Mouse (Mus musculus) midbrain, embryonic 16.5 days (tissue): ENCODE measurements around the gene Spint4. TPM values are rescaled to one million over a fixed set of nuclear protein-coding genes. Genes with fewer than 3 reads are reported as not detected.

ENCODE experiments used
- ATAC-seq: fragments of 200-750 bp; cut with Nextera tagmentation; 2 replicates; pipeline ENCODE4 v1.8.0; 2017; ENCODE audit warnings: moderate TSS enrichment
- H3K27ac ChIP-seq: fragments of 300-500 bp; sonication (generic); 2 replicates; pipeline ENCODE4 v1.5.1; 2014; ENCODE audit warnings: mild to moderate bottlenecking, low read length, mixed read lengths
- H3K27me3 ChIP-seq: fragments of 300-500 bp; sonication (generic); 2 replicates; pipeline ENCODE4 v1.6.1; 2014; ENCODE audit warnings: low read depth, low read length, mixed read lengths; ENCODE audit not compliant: control insufficient read depth, insufficient read depth
- H3K36me3 ChIP-seq: fragments of 300-500 bp; sonication (generic); 2 replicates; pipeline ENCODE4 v1.6.1; 2014; ENCODE audit warnings: mild to moderate bottlenecking, low read length, moderate library complexity, mixed read lengths; ENCODE audit not compliant: control insufficient read depth, insufficient read depth
- H3K4me1 ChIP-seq: fragments of 300-500 bp; sonication (generic); 2 replicates; pipeline ENCODE4 v1.6.1; 2014; ENCODE audit warnings: mild to moderate bottlenecking, low read length, mixed read lengths; ENCODE audit not compliant: control insufficient read depth, insufficient read depth
- H3K4me2 ChIP-seq: fragments of 300-500 bp; sonication (generic); 2 replicates; pipeline ENCODE4 v1.6.1; 2014; ENCODE audit warnings: mild to moderate bottlenecking, low read length, mixed read lengths
- H3K4me3 ChIP-seq: fragments of 300-500 bp; sonication (generic); 2 replicates; pipeline ENCODE4 v1.5.1; 2014; ENCODE audit warnings: low read depth, mild to moderate bottlenecking, low read length, moderate library complexity, mixed read lengths
- H3K9ac ChIP-seq: fragments of 300-500 bp; sonication (generic); 2 replicates; pipeline ENCODE4 v1.6.1; 2014; ENCODE audit warnings: low read depth, low read length, mixed read lengths
- H3K9me3 ChIP-seq: fragments of 300-500 bp; sonication (generic); replicated peaks from 2 replicates; pipeline ENCODE4 v1.6.1; 2014; ENCODE audit warnings: mild to moderate bottlenecking, low read length, mixed read lengths; ENCODE audit not compliant: control insufficient read depth, poor library complexity, severe bottlenecking
- WGBS: fragments of 180-500 bp; shearing (Covaris S2); extraction: QIAGEN DNeasy Blood & Tissue Kit; methylation state at CpG from one replicate; pipeline ENCODE4 v1.1.7; 2014; 5-methylcytosine and 5-hydroxymethylcytosine counted together
- polyA plus RNA-seq: library from polyadenylated mRNA; unstranded; fragments of >200 nt; fragmentation: Nextera tagmentation; extraction: Ambion mirVana; gene quantifications from 2 replicates; pipeline ENCODE4 v1.2.1, GENCODE M21; 2015

The Spint4 gene
- not detected in 2 replicates for polyA plus RNA-seq

GRCm38 (mm10) chr2:164698201-164698600 lies at the start of gene Spint4:
Gene Spint4 (plus strand): TSS chr2:164698501.
- Histone ChIP-seq H3K4me3 (no peak within 1 kb of the TSS), H3K4me1 (no peaks in the 10 kb centered on the region), H3K9me3 (no peaks in the 10 kb centered on the region), H3K27me3 (no peaks in the 10 kb centered on the region), H3K36me3 (no peaks in the 10 kb centered on the region), H3K4me2 (no peak within 1 kb of the TSS), H3K9ac (no peak within 1 kb of the TSS), H3K27ac (no peak within 1 kb of the TSS)
- 70% methylated on average over 4 of the region's 4 CpGs for WGBS
- ATAC-seq, result no peak

- 17% methylated on average over 11 of the region's 11 CpGs for WGBS
- Histone ChIP-seq H3K36me3 (no peaks in the 10 kb centered on the region), H3K4me2 (no peak within 1 kb of the TSS), H3K9ac (no peak within 1 kb of the TSS), H3K27me3 (no peaks in the 10 kb centered on the region), H3K4me3 (no peak within 1 kb of the TSS), H3K9me3 (no peaks in the 10 kb centered on the region), H3K27ac (no peak within 1 kb of the TSS), H3K4me1 (no peaks in the 10 kb centered on the region)
- ATAC-seq, result no peak
These were observed 42.4 kb upstream of the Spint4 start, which contains the start of gene Wfdc10 for GRCm38 (mm10) chr2:164655858-164656257. Gene Wfdc10 (plus strand): TSS chr2:164656046.

GRCm38 (mm10) chr2:164656483-164656882 lies 41.8 kb upstream of the Spint4 start, which contains the start of gene Wfdc9:
Gene Wfdc9 (minus strand): TSS chr2:164656583.
- ATAC-seq, result no peak
- Histone ChIP-seq H3K27me3 (no peaks in the 10 kb centered on the region), H3K9ac (no peak within 1 kb of the TSS), H3K27ac (no peak within 1 kb of the TSS), H3K9me3 (no peaks in the 10 kb centered on the region), H3K4me2 (no peak within 1 kb of the TSS), H3K4me3 (no peak within 1 kb of the TSS), H3K36me3 (no peaks in the 10 kb centered on the region), H3K4me1 (no peaks in the 10 kb centered on the region)
- WGBS, result 79% methylated on average over 9 of the region's 9 CpGs

GRCm38 (mm10) chr2:164664851-164665250 lies 33.5 kb upstream of the Spint4 start:
- ATAC-seq, result no peak
- no peaks in the 10 kb centered on the region for H3K27me3 ChIP-seq
- no peak overlapping the region for H3K4me3 ChIP-seq
- no peak overlapping the region for H3K4me2 ChIP-seq
- H3K9ac ChIP-seq, result no peak overlapping the region
- no peaks in the 10 kb centered on the region for H3K9me3 ChIP-seq
- WGBS, result 90% methylated on average over 7 of the region's 7 CpGs
- no peaks in the 10 kb centered on the region for H3K4me1 ChIP-seq
- no peaks in the 10 kb centered on the region for H3K36me3 ChIP-seq
- H3K27ac ChIP-seq, result no peak overlapping the region

GRCm38 (mm10) chr2:164670261-164670660 lies 28.0 kb upstream of the Spint4 start:
- WGBS, result 93% methylated on average over 5 of the region's 5 CpGs
- Histone ChIP-seq H3K4me1 (no peaks in the 10 kb centered on the region), H3K4me3 (no peak overlapping the region), H3K9ac (no peak overlapping the region), H3K9me3 (no peaks in the 10 kb centered on the region), H3K36me3 (no peaks in the 10 kb centered on the region), H3K27ac (no peak overlapping the region), H3K27me3 (no peaks in the 10 kb centered on the region), H3K4me2 (no peak overlapping the region)
- no peak for ATAC-seq

GRCm38 (mm10) chr2:164670938-164671337 lies 27.4 kb upstream of the Spint4 start:
- H3K9ac ChIP-seq, result no peak overlapping the region
- no peaks in the 10 kb centered on the region for H3K9me3 ChIP-seq
- H3K4me2 ChIP-seq, result no peak overlapping the region
- H3K27ac ChIP-seq, result no peak overlapping the region
- no peak for ATAC-seq
- WGBS, result 35% methylated on average over 1 of the region's 1 CpGs
- no peak overlapping the region for H3K4me3 ChIP-seq
- no peaks in the 10 kb centered on the region for H3K36me3 ChIP-seq
- H3K4me1 ChIP-seq, result no peaks in the 10 kb centered on the region
- H3K27me3 ChIP-seq, result no peaks in the 10 kb centered on the region

GRCm38 (mm10) chr2:164673987-164674386 lies 24.3 kb upstream of the Spint4 start, which contains the start of gene Wfdc11:
Gene Wfdc11 (minus strand): TSS chr2:164674087.
- 76% methylated on average over 7 of the region's 7 CpGs for WGBS
- Histone ChIP-seq H3K9me3 (no peaks in the 10 kb centered on the region), H3K27me3 (no peaks in the 10 kb centered on the region), H3K27ac (no peak within 1 kb of the TSS), H3K4me2 (no peak within 1 kb of the TSS), H3K36me3 (no peaks in the 10 kb centered on the region), H3K4me3 (no peak within 1 kb of the TSS), H3K9ac (no peak within 1 kb of the TSS), H3K4me1 (peaks cover 6% of the 10 kb centered on the region; the same call in 1 of the 2 replicates)
- no peak for ATAC-seq

GRCm38 (mm10) chr2:164676103-164676502 lies 22.2 kb upstream of the Spint4 start:
- H3K4me3 ChIP-seq, result no peak overlapping the region
- no peak for ATAC-seq
- H3K9ac ChIP-seq, result no peak overlapping the region
- no peaks in the 10 kb centered on the region for H3K9me3 ChIP-seq
- 73% methylated on average over 7 of the region's 7 CpGs for WGBS
- no peaks in the 10 kb centered on the region for H3K36me3 ChIP-seq
- peaks cover 6% of the 10 kb centered on the region; the same call in 1 of the 2 replicates for H3K4me1 ChIP-seq
- H3K27ac ChIP-seq, result no peak overlapping the region
- H3K4me2 ChIP-seq, result no peak overlapping the region
- no peaks in the 10 kb centered on the region for H3K27me3 ChIP-seq

GRCm38 (mm10) chr2:164676916-164677685 lies 21.2 kb upstream of the Spint4 start:
- 90% methylated on average over 16 of the region's 16 CpGs for WGBS
- Histone ChIP-seq H3K4me3 (no peak overlapping the region), H3K4me2 (no peak overlapping the region), H3K9me3 (no peaks in the 10 kb centered on the region), H3K27me3 (no peaks in the 10 kb centered on the region), H3K9ac (no peak overlapping the region), H3K27ac (no peak overlapping the region), H3K4me1 (peaks cover 6% of the 10 kb centered on the region; the same call in 1 of the 2 replicates), H3K36me3 (no peaks in the 10 kb centered on the region)
- ATAC-seq, result no peak
